Mouse (Mus musculus) thymus, postnatal 10 days (tissue): ENCODE results near the gene Ptcd1.
"Not testable (repeated sequence)": the region's sequence is repeated elsewhere in the genome, so short reads cannot be mapped to it uniquely, and the experiment has no call there.

Experiments
- DNase-seq, 2 experiments: peaks; one replicate each; pipeline ENCODE4 v3.0.0; 2021; ENCODE audit warnings: low spot score in 2 of 2

Ptcd1 gene

DNA sequence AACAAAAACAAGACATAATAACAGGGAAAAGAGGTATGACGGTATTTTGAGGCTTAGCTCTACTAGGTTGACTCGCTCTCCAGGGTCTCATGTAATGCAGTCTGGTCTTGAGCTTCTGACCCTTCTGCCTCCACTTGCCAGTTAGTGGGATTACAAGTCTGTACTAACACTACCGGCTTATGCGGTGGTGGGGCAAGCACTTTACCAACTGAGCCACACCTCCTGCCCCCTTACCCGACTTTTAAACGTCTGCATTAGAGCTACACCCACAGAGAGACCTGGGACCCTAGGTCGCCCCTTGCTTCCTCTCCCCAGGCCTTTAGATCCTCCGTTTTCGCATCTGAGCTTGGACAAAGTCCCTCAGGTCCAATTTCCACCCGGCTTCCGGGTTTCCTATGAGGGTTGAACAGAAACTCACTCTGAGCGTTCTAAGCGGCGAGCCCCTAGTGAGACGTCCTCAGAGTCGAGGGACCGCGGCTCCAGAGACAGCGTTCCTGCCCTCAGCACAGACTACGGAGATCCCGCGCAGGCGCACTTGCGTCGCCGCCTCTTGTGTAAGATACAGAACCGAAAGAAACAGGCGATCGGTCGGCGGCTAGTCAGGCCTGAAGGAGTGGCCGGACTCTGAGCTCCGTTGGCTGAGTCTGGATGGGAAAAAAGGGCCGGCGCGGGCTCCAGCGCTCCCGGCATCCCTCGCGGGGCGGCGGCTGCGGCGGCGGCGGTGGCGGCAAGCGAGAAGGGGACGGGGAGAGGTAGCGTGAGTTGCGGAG, at the start of gene Ptcd1, which contains the start of gene Cpsf4:
TSS of gene Ptcd1 (minus strand) at position 573 of the 770 bp plus-strand sequence.
TSS of gene Cpsf4 (plus strand) at position 678 of the 770 bp plus-strand sequence.
- DNase-seq, result peak; percentile 96

DNA sequence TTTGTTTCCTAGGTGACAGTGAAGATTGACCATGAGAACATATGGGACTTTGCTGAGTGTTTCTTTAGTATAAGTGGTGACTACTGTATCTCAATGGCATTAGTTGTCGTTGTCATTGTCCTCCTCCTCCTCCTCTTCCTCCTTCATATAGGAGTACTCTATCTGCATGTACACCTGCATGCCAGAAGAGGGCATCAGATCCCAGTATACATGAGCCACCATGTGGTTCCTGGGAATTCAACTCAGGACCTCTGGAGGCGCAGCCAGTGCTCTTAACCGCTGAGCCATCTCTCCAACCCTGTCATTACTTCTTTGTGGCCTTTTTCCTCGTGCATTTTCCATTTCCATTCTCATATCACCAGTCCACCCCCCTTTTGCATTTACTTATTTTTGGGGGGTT, 47.8 kb upstream of the Ptcd1 start:
- DNase-seq, result no peak

DNA sequence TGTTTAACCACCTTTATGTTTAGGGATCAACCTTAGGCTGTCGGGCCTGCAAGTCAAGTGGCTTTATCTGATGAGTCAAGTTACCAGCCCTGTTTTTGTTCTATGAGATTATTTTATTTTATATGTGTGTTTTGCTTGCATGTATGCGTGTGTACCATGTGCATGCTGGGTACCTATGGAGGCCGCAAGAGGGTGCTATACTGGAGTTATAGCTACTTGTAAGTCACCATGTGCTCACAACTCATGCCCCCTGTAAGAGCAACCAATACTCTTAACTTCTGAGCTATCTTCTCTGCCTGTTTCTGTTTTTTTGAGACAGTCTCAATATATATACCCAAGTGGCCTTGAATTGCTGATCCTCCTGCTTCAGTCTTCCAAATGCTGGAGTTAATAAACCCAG, 46.6 kb upstream of the Ptcd1 start:
- no peak for DNase-seq

DNA sequence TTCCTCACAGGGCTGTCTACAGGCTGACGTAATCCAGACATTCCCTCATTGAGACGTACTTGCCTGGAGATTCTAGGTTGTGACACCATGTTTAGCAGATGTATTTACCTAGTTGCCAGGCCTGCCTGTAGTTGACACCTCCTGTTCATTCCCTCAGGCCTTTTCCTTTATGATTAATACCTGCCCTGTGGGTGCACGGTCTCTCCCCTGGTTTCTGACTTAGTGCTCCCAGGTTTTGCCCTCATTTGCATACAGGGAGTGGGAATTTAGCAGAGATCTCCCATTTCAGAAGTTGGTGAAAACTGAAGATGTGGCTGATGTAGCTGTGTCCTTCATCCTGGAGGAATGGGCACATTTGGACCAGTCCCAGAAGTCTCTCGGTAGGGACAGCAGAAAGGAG, 45.3 kb upstream of the Ptcd1 start:
- no peak for DNase-seq

DNA sequence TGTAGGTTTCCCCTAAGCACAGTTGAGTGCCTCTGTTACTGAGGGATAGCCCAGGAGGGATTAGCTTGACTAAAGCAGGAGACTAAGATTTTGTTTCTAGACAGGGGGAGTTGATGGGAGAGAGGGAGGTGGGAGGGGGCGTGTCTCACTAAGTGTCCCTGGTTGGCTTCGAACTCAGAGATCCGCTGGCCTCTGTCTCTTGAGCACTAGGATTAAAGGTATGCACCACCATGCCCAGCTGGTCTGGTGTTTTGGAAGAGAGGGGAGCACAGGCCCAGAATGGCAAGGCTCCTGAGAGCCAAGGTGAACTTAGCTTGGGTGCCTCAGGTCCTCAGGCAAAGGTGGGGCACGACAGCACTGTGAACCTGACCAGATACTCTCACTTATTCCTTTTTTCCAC, 44.4 kb upstream of the Ptcd1 start:
- no peak for DNase-seq

DNA sequence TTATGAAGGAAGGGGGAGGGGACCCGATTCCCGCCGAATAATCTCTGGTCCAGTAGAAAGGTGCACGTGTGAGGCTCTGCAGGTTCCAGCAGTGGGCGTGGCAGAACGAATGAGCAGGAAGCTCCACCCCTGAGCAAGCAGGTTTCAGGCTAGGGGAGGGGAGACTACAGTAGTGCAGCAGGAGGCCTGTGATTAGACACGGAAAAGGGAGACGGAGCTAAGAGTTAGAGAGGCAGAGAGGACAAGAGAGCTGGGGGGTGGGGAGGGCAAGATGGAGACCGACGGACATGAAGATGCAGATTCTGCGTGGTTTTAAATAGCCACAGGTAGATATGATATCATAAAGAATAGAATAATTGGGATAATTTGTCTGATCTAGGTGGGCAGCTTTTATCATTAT, 41.5 kb upstream of the Ptcd1 start:
- not testable (repeated sequence) for DNase-seq

DNA sequence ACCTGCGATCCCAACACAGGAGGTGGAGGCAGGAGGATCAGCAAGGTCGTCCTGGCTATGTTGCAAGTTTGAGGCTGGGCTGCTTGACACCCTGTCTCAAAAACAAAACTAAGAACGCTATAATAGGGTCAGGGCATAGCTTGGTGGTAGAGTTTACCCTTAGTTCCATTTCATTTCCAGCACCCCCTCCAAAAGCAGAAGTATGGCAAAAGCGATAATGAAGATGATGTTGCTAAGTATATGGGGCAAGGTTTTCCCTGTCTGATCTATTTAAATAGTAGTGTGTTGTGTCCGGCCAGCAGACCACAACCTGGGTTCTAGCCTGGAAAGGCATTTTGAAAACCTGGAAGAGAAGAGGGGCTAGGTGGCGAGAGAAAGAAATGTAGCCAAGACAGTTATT, 41.0 kb upstream of the Ptcd1 start:
- DNase-seq, result no peak

DNA sequence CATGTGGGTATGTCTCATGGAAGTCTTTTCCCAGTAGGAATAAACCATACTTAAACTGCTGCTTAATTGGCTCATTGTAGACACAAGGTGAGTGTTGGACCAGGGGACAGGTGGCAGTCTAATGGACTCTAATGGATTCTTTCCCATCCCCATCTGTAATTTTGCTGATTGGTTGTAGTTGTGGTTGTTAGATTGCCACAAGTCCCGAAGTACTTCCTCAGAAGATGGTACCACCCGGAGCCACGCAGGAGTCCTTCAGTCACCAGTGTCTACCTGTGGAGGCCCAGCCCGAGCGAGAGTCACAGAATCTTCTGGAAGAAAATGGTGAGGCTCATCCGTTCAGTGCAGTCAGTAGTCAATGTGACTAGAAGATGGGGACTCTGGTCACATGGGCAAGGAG, 40.5 kb upstream of the Ptcd1 start:
- no peak for DNase-seq

DNA sequence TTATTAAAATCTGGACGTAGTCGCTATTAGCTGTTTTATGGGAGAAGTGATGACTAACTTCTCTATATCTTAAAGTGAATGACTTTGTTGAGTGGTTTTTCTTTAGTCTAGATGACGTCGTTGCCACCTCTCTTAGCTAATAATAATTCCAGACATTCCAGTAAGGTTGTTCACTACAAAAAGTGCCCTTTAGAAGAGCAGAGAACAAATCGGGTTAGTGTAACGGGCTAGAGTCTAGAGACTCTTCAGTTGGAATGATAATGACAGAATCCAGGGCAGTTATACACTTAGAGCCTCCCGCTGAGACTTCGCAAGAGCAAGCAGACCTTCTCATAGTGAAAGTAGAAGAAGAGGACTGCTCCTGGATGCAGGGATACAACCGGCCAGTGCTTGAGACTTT, 38.1 kb upstream of the Ptcd1 start:
- no peak for DNase-seq

DNA sequence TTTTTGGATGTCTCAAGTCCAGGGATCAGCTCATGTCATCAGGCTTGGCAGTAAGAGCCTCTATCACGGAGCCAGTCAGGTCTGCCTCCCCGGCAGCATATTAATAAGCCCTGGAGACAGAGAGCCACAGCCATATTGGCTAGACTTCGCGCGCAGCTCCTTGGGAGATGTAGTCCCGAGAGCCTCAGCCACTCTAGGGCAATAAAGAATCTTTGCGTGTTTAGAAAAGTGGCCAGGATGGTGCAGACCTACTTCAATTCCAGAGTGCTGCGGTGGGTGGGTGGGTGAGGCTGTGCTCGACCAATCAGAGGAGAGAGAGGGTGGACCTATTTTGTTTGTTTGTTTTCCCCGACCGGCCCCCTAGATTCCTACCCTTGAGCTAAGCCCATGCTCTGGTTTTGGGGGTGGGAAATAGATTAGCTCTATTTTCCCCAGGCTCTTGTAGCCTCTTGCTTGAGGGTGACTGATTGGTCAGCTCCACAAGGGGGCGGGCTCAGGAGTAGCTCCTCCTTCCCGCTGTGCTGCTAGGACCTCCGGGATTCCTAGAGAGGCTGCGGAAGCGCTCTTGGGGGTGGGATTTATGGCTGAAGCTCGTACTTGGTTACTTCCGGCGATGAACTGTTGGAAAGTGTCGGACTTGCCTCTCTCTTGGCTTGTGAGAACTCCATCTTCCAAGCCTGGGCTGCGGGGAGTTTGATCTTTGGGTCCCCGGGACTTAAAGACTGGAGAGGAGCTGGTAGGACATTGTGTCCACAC, 37.2 kb upstream of the Ptcd1 start, which contains the start of gene Zkscan5:
TSS of gene Zkscan5 (plus strand) at position 627 of the 756 bp plus-strand sequence.
- DNase-seq, result peak; percentile 96

DNA sequence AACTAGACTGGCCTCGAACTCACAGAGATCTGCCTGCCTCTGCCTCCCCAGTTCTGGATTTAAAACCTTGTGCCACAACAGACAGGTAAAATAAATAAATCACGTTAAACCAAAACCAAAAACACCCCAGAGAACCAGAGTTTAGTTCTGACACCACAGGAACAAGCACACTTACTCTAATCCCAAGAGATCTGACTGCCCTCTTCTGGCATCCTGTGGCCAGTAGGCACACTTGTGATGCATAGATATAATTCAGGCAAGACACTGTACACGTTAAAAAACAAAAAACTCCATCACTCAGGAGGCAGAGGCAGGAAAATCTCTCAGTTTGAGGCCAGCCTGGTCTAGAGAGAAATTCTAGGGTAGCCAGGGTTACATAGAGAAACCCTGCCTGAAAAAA, 35.5 kb upstream of the Ptcd1 start:
- DNase-seq, result no peak

DNA sequence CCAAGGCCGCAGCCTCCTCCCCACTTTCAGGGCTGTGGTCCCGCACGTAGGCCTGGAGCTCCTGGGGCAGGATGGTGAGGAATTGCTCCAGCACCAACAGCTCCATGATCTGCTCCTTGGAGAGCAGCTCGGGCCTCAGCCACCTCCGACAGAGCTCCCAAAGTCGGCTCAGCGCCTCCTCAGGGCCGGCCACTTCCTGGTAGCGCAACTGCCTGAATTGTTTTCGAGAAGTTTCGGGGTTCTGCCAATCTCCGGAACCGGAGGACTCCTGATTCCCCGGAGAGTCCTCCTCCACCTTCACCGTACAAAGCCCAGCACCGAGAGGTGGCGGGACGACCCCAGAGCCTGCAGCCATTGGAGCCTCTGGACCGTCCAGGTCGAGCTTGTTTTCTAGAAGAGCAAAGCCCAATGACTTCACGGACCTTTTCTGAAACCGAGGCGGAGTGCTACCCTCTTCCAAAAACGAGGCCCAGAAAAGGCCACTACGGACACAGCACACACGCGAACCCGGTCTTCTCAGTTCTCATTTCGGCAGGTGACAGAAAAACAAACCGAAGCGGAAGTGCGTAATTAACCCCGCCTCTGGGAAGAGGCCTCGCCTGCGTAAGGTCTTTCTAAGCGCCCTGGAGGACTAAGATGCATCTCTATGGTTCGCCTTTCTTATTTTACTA, 34.5 kb upstream of the Ptcd1 start, which contains the start of gene Zkscan14:
TSS of gene Zkscan14 (minus strand) at position 548 of the 671 bp plus-strand sequence.
- DNase-seq, result peak; percentile 51 to 72

DNA sequence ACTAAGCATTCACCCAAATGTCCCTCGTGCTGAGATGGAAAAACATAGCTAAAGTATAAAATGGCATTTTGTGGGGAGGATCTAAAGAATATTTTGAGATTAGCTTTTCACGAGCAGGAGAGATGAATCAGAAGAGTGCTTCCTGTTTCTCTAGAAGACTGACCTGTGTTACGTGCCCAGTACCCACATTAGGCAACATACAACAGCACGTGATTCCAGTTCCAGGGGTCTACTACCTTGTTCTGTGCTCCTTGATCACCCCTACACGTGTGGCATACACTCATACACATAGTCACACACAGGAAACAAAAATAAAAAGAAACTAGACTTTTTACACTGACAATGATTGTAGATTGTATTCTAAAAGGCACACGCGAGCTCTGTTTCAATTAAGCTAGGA, 33.5 kb upstream of the Ptcd1 start:
- DNase-seq, result no peak

DNA sequence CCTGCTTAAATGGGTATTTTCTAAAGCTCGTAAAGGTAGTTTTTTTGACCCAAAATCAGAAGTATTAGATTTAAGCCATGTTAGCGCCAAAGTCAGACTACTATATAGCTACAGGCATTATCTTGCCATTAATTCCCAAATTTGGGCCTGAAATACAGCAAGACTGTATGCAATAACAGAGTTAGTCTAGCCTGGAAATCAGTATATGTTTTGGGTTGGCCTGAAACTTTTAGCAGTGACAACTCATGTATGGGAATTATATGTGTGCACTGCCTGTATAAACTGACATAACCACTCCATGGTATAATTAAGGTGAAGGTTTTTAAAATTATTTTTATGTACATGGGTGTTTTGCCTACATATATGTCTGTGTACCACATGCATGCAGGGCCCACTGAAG, 25.1 kb upstream of the Ptcd1 start, which contains the start of gene Atp5j2:
TSS of gene Atp5j2 (minus strand) at position 101 of the 400 bp plus-strand sequence.
- no peak for DNase-seq

DNA sequence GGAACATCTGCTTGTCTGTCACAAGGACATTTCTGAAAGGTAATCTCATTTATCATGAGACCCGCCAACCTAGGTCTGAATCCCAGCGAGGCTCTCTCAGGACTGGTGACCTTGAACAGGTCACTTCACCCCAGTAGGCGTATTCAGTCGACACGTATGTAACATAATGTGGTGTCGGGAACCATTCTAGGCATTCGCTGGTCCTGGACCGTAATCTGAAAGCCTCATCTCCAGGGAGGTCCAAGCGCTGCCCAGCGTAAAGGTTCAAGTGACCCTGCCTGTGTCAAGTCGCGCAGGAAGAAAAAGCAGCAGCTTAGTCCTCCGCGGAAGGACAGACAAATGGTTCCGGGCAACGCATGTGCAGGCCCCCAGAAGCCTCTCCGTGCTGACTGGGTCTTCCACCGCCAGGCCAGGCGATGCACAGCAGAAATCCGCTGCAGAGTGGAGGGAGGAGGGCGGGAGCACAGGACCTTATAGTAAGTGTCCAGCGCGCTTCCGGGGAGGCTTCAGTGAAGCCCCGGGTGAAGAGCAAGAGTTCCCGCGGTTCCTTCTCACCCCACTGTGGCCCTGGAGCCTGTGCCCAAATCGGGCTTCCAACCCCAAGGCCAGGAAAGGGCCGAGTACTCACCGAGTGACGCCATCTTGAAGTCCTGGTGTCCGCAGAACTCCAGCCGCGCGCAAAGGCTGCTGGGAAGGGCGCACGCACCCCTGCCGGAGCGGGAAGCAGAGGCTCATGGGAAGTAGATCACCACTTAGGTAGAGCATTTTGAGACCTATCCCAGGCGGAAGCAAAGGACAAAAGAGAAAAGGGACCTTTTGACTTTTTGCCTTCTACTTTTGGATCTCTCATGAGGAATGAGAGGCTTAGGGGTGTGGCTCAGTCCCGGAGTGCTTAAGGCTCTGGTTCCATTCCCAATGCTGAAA, 24.2 kb upstream of the Ptcd1 start:
- DNase-seq, result peak; percentile 74 to 76

DNA sequence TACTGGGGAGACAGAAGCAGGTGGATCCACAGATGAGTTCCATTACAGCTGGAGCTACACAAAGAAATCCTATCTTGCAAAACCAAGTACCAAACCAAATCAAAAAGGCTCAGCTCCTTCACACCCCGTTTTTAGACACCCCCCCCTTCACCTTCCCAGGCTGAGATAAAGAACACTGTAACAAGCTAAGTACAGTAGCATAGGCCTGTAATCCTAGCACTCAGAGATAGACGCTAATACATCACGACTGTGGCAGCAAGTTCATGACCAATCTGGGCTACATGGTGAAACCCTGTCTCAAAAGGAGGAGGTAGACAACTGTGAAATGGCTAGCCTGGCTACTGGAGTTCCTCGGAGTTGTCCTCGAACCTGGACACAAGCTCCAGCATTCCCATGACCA, 23.5 kb upstream of the Ptcd1 start:
- no peak for DNase-seq

DNA sequence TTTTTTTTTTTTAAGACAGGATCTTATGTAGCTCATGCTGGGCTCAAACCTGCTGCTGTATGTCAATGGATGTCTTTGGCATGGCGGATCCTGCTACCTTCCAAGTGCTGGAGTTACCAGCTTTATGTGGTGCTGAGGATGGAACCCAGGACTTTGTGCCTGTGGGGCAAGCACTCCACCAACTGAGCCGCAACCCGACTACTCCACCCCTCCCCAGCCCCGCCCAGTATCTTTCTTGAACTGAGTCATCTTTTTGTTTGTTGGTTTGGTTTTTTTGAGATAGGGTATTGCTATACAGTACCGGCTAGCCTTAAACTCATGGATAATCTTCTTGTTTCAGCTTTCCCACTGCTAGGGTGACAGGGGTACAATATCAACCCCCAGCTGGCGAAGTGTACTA, 22.5 kb upstream of the Ptcd1 start:
- DNase-seq, result no peak

DNA sequence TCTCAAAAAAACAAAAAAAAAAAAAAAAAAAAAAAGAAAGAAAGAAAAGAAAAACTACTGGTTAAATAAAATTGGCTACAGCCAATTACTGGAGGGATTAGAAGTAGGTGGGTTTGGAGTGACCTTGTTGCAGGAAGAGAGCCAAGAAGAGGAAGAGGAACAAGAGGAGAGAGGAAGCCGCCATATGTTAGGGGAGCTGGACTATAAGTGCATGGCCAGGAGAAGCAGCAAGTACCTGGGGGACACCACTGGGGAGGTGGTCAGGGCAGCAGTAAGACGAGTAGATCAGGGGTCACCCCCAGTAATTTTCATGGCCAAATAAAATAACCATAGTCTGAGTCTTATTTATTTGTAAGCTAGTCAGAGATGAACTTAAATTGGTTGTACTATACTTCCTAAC, 18.3 kb upstream of the Ptcd1 start:
- no peak for DNase-seq

DNA sequence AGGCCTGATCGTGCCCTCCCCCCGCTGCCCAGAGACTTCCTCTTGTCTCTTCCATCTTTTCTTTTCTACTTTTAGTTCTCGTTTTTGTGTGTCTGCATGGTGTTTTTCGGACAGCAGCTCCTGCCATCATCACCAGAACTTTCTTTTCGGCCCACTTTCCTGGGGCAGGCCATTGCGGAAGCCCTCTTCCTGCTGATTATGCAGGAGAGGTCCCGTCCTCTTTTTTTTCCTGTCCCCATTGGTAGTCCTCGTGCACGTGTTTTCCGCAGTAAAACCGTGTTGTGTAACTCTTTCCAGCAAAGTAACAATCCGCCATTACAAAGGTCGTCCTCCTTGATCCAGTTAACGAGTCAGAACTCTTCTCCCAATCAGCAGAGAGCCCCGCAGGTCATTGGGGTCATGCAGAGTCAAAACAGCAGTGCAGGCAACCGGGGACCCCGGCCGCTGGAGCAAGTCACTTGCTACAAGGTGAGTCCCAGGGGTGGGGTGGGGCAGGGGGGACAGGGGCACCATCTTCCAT, 11.6 kb upstream of the Ptcd1 start:
- DNase-seq, result no peak

DNA sequence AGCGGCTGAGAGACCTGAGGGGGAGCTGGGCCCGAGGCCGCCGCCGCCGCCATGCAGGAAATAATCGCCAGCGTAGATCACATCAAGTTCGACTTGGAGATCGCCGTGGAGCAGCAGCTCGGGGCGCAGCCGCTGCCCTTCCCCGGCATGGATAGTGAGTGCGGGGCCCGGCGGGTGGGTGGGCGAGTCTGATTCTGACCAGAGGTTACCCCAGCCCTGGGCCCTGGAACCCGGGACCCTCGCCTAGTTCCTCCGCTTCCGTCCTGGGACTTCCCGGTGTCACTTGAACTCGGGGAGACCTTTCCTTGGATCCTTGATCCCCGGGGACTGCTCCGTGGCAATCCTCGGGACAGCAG, 376 bp upstream of the Ptcd1 start:
- DNase-seq, result no peak

DNA sequence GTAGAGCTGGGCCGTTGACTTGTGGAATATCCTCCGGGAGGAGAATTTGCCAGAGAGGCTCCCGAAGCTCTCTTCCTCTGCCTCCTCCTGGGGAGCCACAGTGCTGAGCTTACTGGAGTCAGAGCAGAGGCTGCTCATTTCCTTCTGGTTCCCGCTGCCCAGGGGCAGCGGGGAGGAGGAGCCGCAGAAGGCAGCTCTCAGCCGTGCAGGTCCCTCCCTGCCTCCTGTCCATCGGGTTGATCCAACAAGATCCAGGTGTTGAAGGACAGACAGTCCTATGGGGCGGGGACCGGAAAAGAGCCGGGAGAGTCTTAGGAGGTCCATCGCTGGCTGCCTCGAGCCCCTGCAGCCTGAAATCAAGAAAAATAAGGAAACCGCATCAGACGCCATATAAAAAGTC, 1.7 kb downstream of the Ptcd1 start:
- DNase-seq, result no peak
